Mouse (Mus musculus) left cerebral cortex, postnatal 14 days (tissue): Measurements from ENCODE around the gene Ifitm10. TPM values are rescaled to one million over a fixed set of nuclear protein-coding genes. Genes with fewer than 3 reads are reported as not detected.

Experiments
- DNase-seq, 2 experiments: peaks; one replicate each; pipeline ENCODE4 v3.0.0; 2021 to 2022; ENCODE audit warnings: low spot score in 2 of 2, mixed read lengths in 1 of 2
- intact Hi-C: fragments of 180-260 bp; cut with DNase I; formaldehyde crosslinking; loops from one replicate; pipeline ENCODE4 v1.15.1; 2025
- total RNA-seq, 2 experiments: library from RNA; stranded (reverse); gene quantifications; 2 replicates each; pipeline ENCODE4 v1.2.3; 2021

The Ifitm10 gene
- total RNA-seq, 2 experiments from 2014 or later, result 22.3 to 24.9 TPM

GRCm38 (mm10) chr7:142373039-142373438 lies 514 bp downstream of the Ifitm10 start:
- no peak for DNase-seq
- intact Hi-C loops, result no loop called here

- intact Hi-C loops, result no loop called here
- DNase-seq, result peak in 1 of 2 experiments; percentile 16
These were observed 1.5 kb downstream of the Ifitm10 start for GRCm38 (mm10) chr7:142371768-142372661.

GRCm38 (mm10) chr7:142371398-142371767 lies 2.2 kb downstream of the Ifitm10 start:
- intact Hi-C loops, result no loop called here
- peak; percentile 56 to 89 for DNase-seq

- no peak for DNase-seq
- intact Hi-C loops, result no loop called here
These were observed 2.6 kb downstream of the Ifitm10 start for GRCm38 (mm10) chr7:142370937-142371336.

GRCm38 (mm10) chr7:142369820-142370219 lies 3.7 kb downstream of the Ifitm10 start:
- no peak for DNase-seq
- intact Hi-C loops, result no loop called here

GRCm38 (mm10) chr7:142368856-142369255 lies 4.7 kb downstream of the Ifitm10 start:
- peak; percentile 30 to 39 for DNase-seq
- intact Hi-C loops, result no loop called here

GRCm38 (mm10) chr7:142363107-142363506 lies 10.4 kb downstream of the Ifitm10 start:
- intact Hi-C loops, result no loop called here
- no peak for DNase-seq

GRCm38 (mm10) chr7:142360743-142361142 lies 12.8 kb downstream of the Ifitm10 start:
- DNase-seq, result no peak
- intact Hi-C loops, result no loop called here

GRCm38 (mm10) chr7:142359129-142359528 lies 14.4 kb downstream of the Ifitm10 start:
- intact Hi-C loops, result no loop called here

GRCm38 (mm10) chr7:142357566-142357965 lies 16.0 kb downstream of the Ifitm10 start:
- no peak for DNase-seq
- intact Hi-C loops, result no loop called here

More at GRCm38 (mm10) chr7:142359129-142359528, 14.4 kb downstream of the Ifitm10 start:
- DNase-seq, result no peak

GRCm38 (mm10) chr7:142354661-142355233 lies 18.8 kb downstream of the Ifitm10 start:
- DNase-seq, result no peak
- intact Hi-C loops, result no loop called here

- intact Hi-C loops, result no loop called here
- no peak for DNase-seq
These were observed 19.7 kb downstream of the Ifitm10 start for GRCm38 (mm10) chr7:142353854-142354253.

GRCm38 (mm10) chr7:142351569-142351968 lies 22.0 kb downstream of the Ifitm10 start:
- DNase-seq, result no peak
- intact Hi-C loops, result no loop called here

- intact Hi-C loops, result no loop called here
- DNase-seq, result peak; percentile 68 to 83
These were observed 24.1 kb downstream of the Ifitm10 start for GRCm38 (mm10) chr7:142349308-142349961.

GRCm38 (mm10) chr7:142347542-142347941 lies 26.0 kb downstream of the Ifitm10 start:
- intact Hi-C loops, result no loop called here
- DNase-seq, result no peak

- intact Hi-C loops, result no loop called here
- no peak for DNase-seq
These were observed 31.3 kb downstream of the Ifitm10 start for GRCm38 (mm10) chr7:142342247-142342640.

GRCm38 (mm10) chr7:142341564-142342246 lies 31.8 kb downstream of the Ifitm10 start:
- DNase-seq, result no peak
- intact Hi-C loops, result no loop called here

GRCm38 (mm10) chr7:142340269-142340970 lies 33.1 kb downstream of the Ifitm10 start:
- intact Hi-C loops, result no loop called here
- peak; percentile 23 to 42 for DNase-seq

- intact Hi-C loops, result loop anchor here (2.0 kb wide), 1 partner anchor 246 kb away; no protein-coding TSS in a partner anchor
- peak in 1 of 2 experiments; percentile 26 for DNase-seq
These were observed 38.4 kb downstream of the Ifitm10 start for GRCm38 (mm10) chr7:142335151-142335550.
